Mouse (Mus musculus): Measurements from ENCODE around the gene Hs3st6. TPM values are rescaled to one million over a fixed set of nuclear protein-coding genes. Genes with fewer than 3 reads are reported as not detected.

Gene Hs3st6
- polyA plus RNA-seq, 1 experiment from 2014 or later: 1.2 TPM

Other genes with a start within 250 kb of the Hs3st6 start
- gene Traf7, start 225.1 kb upstream of the Hs3st6 start, polyA plus RNA-seq (2015; fragmentation: Nextera tagmentation; extraction: Ambion mirVana): 90.9 and 93.5 TPM in 2 replicates
- gene Rab26, start 218.8 kb upstream of the Hs3st6 start, polyA plus RNA-seq (2015; fragmentation: Nextera tagmentation; extraction: Ambion mirVana): 2.6 and 4.9 TPM in 2 replicates
- gene Pkd1, start 203.2 kb upstream of the Hs3st6 start, polyA plus RNA-seq (2015; fragmentation: Nextera tagmentation; extraction: Ambion mirVana): 21.6 and 23.6 TPM in 2 replicates
- gene Tsc2, start 120.4 kb upstream of the Hs3st6 start, polyA plus RNA-seq (2015; fragmentation: Nextera tagmentation; extraction: Ambion mirVana): 54.0 and 58.2 TPM in 2 replicates
- 17.6 and 17.9 TPM in 2 replicates for gene Nthl1, start 120.3 kb upstream of the Hs3st6 start, polyA plus RNA-seq (2015; fragmentation: Nextera tagmentation; extraction: Ambion mirVana)
- gene Slc9a3r2, start 102.7 kb upstream of the Hs3st6 start, polyA plus RNA-seq (2015; fragmentation: Nextera tagmentation; extraction: Ambion mirVana): 95.5 and 98.1 TPM in 2 replicates
- 1.1 and 2.3 TPM in 2 replicates for gene Npw, start 94.5 kb upstream of the Hs3st6 start, polyA plus RNA-seq (2015; fragmentation: Nextera tagmentation; extraction: Ambion mirVana)
- 15.0 and 18.1 TPM in 2 replicates for gene Zfp598, start 83.3 kb upstream of the Hs3st6 start, polyA plus RNA-seq (2015; fragmentation: Nextera tagmentation; extraction: Ambion mirVana)
- gene Syngr3, start 63.0 kb upstream of the Hs3st6 start, polyA plus RNA-seq (2015; fragmentation: Nextera tagmentation; extraction: Ambion mirVana): 1.5 and 1.9 TPM in 2 replicates
- gene Gfer, start 56.8 kb upstream of the Hs3st6 start, polyA plus RNA-seq (2015; fragmentation: Nextera tagmentation; extraction: Ambion mirVana): 37.2 and 41.9 TPM in 2 replicates
- 4.2 and 4.8 TPM in 2 replicates for gene Noxo1, start 56.8 kb upstream of the Hs3st6 start, polyA plus RNA-seq (2015; fragmentation: Nextera tagmentation; extraction: Ambion mirVana)
- gene Tbl3, start 45.3 kb upstream of the Hs3st6 start, polyA plus RNA-seq (2015; fragmentation: Nextera tagmentation; extraction: Ambion mirVana): 66.9 and 67.9 TPM in 2 replicates
- 0.35 TPM in 1 of 2 replicates, not detected in the other for gene Rnf151, start 34.9 kb upstream of the Hs3st6 start, polyA plus RNA-seq (2015; fragmentation: Nextera tagmentation; extraction: Ambion mirVana)
- 1,342 and 1,356 TPM in 2 replicates for gene Rps2, start 34.9 kb upstream of the Hs3st6 start, polyA plus RNA-seq (2015; fragmentation: Nextera tagmentation; extraction: Ambion mirVana)
- gene Ndufb10, start 28.5 kb upstream of the Hs3st6 start, polyA plus RNA-seq (2015; fragmentation: Nextera tagmentation; extraction: Ambion mirVana): 204 and 217 TPM in 2 replicates
- gene Rpl3l, start 25.2 kb upstream of the Hs3st6 start, polyA plus RNA-seq (2015; fragmentation: Nextera tagmentation; extraction: Ambion mirVana): not detected in 2 replicates
- gene Msrb1, start 16.3 kb upstream of the Hs3st6 start, polyA plus RNA-seq (2015; fragmentation: Nextera tagmentation; extraction: Ambion mirVana): 36.1 and 39.4 TPM in 2 replicates
- not detected in 2 replicates for gene Meiob, start 51.3 kb downstream of the Hs3st6 start, polyA plus RNA-seq (2015; fragmentation: Nextera tagmentation; extraction: Ambion mirVana)
- gene Hagh, start 87.2 kb downstream of the Hs3st6 start, polyA plus RNA-seq (2015; fragmentation: Nextera tagmentation; extraction: Ambion mirVana): 32.6 and 39.1 TPM in 2 replicates
- gene Fahd1, start 97.4 kb downstream of the Hs3st6 start, polyA plus RNA-seq (2015; fragmentation: Nextera tagmentation; extraction: Ambion mirVana): 16.7 and 17.6 TPM in 2 replicates
- 1.2 and 1.9 TPM in 2 replicates for gene Igfals, start 113.0 kb downstream of the Hs3st6 start, polyA plus RNA-seq (2015; fragmentation: Nextera tagmentation; extraction: Ambion mirVana)
- gene Nubp2, start 133.4 kb downstream of the Hs3st6 start, polyA plus RNA-seq (2015; fragmentation: Nextera tagmentation; extraction: Ambion mirVana): 48.5 and 55.0 TPM in 2 replicates
- gene Spsb3, start 133.7 kb downstream of the Hs3st6 start, polyA plus RNA-seq (2015; fragmentation: Nextera tagmentation; extraction: Ambion mirVana): 41.1 and 43.3 TPM in 2 replicates
- gene Eme2, start 142.1 kb downstream of the Hs3st6 start, polyA plus RNA-seq (2015; fragmentation: Nextera tagmentation; extraction: Ambion mirVana): 28.4 and 29.1 TPM in 2 replicates
- 82.8 and 89.0 TPM in 2 replicates for gene Mrps34, start 142.1 kb downstream of the Hs3st6 start, polyA plus RNA-seq (2015; fragmentation: Nextera tagmentation; extraction: Ambion mirVana)
- 74.7 and 74.9 TPM in 2 replicates for gene Nme3, start 143.5 kb downstream of the Hs3st6 start, polyA plus RNA-seq (2015; fragmentation: Nextera tagmentation; extraction: Ambion mirVana)
- 25.6 and 28.9 TPM in 2 replicates for gene Mapk8ip3, start 184.0 kb downstream of the Hs3st6 start, polyA plus RNA-seq (2015; fragmentation: Nextera tagmentation; extraction: Ambion mirVana)
- 141 and 148 TPM in 2 replicates for gene Jpt2, start 207.7 kb downstream of the Hs3st6 start, polyA plus RNA-seq (2015; fragmentation: Nextera tagmentation; extraction: Ambion mirVana)